Mouse (Mus musculus) layer of hippocampus, postnatal 14 days (tissue): ENCODE data around the gene Pla2r1. TPM values are rescaled to one million over a fixed set of nuclear protein-coding genes. Genes with fewer than 3 reads are reported as not detected.

Source experiments
- DNase-seq, 2 experiments: peaks; one replicate each; pipeline ENCODE4 v3.0.0; 2021 to 2022; ENCODE audit warnings: low spot score in 2 of 2, mixed read lengths in 1 of 2
- long read RNA-seq, 2 experiments: library from polyadenylated mRNA; stranded (forward); transcript quantifications; one replicate each; pipeline ENCODE4 v2.0.0; 2021
- total RNA-seq, 2 experiments: library from RNA; stranded (reverse); gene quantifications; 2 replicates each; pipeline ENCODE4 v1.2.3; 2021

Pla2r1 gene
- under 1 TPM; 0.25 to 0.57 TPM for total RNA-seq
- long read RNA-seq, experiment 1 = 0 reads
- long read RNA-seq, experiment 2 = 0 reads

- no peak for DNase-seq
Measured at GRCm38 (mm10) chr2:60552902-60553682, at the start of gene Pla2r1. TSS of gene Pla2r1 (minus strand) at chr2:60553308.

- DNase-seq = no peak
Measured at GRCm38 (mm10) chr2:60601326-60601725, 48.2 kb upstream of the Pla2r1 start.

- no peak for DNase-seq
Measured at GRCm38 (mm10) chr2:60600863-60601262, 47.8 kb upstream of the Pla2r1 start.

- no peak for DNase-seq
Measured at GRCm38 (mm10) chr2:60583416-60583815, 30.3 kb upstream of the Pla2r1 start.

DNA sequence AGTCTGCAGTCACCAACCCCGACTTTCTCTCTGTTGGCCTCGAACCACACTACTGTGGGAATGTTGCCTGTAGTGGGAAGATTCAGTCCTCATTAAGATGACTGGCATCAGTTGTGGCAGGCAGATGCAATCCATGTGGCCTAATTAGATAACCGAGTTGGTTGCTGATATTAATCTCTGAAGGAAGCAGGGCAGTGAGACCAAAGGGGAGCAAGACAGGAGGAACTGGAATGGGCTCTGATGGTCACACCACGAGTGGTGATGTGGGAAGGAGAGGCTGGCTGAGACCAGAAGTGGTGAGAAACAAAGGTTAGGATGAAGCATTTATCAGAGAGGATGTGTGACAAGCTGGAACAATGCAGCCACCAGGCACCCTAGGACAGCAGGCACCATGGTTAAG, 1.5 kb upstream of the Pla2r1 start:
- DNase-seq = no peak

DNA sequence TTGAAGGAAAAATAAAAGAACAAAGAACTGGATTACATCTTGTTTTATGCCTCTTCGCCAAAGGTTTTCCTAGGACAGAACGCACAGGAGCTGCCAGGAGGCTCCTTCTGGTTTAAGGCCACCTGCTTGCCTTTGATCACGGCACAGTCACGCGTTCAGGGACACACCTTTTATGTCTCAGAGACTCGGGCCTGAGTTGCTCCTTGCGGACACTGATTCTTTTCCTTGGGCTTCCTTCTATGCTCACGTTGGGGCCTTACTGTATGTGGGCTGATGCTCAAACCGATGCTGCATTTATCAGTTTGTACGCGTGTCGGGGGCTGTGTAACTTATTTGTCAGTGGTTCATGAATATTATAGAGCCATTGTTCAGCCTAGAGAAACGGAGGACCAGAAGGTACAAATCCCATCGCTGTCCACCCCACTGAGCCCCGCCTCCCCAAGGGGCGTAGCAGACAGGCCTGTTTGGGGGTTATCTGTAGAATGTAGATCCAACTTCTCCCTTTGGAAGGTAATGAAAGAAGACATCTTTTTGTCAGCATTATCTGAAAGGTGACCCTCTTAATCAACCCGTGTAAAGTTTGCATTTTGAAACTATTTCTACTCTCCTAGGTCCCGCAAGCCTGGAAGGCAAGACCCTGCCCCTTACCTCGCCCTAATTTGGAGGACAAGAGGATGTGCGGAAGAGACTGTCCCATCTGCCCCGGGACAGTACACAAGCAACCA, 769 bp downstream of the Pla2r1 start:
- no peak for DNase-seq

DNA sequence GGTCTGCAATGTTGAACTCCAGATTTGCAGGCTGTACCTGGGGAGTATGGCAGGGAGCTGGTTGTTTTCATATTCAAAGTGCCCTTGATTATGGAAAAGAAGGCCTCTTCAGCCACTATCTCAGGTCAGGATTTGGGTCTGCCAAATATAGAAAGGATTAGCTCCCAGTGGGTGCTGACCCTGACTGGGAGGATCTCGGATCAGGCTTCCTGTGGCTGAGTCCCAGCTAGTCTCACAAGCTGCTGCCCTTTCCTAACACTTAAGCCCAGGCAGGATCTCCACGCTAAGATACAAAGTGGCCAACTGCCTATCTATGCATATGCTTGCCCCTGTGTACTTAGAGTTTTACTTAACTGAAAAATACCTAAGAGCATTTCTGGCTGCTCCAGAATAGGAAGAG, 1.4 kb downstream of the Pla2r1 start:
- no peak for DNase-seq

DNA sequence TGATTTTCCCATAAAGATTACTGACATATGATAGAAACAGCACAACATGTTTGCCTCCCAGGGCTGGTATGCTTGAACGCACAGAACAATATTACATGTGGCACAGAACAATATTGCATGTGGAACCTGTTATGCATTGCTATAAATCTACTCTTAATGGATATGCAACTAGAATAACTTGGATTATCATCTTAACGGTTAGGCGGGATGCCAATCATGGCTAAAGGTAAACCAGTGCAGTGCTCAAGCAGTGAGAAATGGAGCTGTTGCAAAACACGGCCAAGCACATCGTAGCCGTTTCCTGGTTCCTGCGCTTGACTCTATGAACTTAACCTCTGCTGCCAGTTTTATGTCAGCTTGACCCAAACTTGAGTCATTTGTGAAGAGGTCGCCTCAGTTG, 2.6 kb downstream of the Pla2r1 start:
- DNase-seq = no peak

GRCm38 (mm10) chr2:60549851-60550250, 3.3 kb downstream of the Pla2r1 start:
- DNase-seq = no peak

DNA sequence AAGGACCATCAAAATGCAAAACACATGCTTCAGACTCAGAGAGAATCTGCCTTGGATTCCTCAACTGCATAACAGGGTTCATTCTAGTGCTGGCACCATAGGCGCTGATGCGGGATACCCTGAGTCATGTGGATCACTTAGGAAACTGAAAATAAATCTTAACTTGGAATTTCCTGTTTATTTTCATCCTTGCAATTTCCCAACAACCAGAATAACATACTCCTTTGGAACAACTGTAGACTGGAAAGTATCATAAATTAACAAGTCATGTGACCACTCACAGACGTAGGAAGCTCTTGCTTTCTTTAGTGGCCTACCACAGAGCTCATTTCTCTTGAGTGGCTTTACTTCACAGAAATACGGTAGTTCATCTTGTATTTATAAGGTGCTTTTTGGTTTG, 7.0 kb downstream of the Pla2r1 start:
- DNase-seq = no peak

- DNase-seq = no peak
Measured at GRCm38 (mm10) chr2:60544006-60544405, 9.1 kb downstream of the Pla2r1 start.

- no peak for DNase-seq
Measured at GRCm38 (mm10) chr2:60541745-60542144, 11.4 kb downstream of the Pla2r1 start.

GRCm38 (mm10) chr2:60540346-60540745, 12.8 kb downstream of the Pla2r1 start:
- no peak for DNase-seq

GRCm38 (mm10) chr2:60538710-60539109, 14.4 kb downstream of the Pla2r1 start:
- no peak for DNase-seq

- DNase-seq = no peak
Measured at GRCm38 (mm10) chr2:60538274-60538673, 14.8 kb downstream of the Pla2r1 start.

GRCm38 (mm10) chr2:60534755-60535154, 18.4 kb downstream of the Pla2r1 start:
- no peak for DNase-seq

- DNase-seq = no peak
Measured at GRCm38 (mm10) chr2:60533026-60533425, 20.1 kb downstream of the Pla2r1 start.

- DNase-seq = no peak
Measured at GRCm38 (mm10) chr2:60532495-60532894, 20.6 kb downstream of the Pla2r1 start.

- DNase-seq = no peak
Measured at GRCm38 (mm10) chr2:60515817-60516216, 37.3 kb downstream of the Pla2r1 start.

GRCm38 (mm10) chr2:60514863-60515262, 38.2 kb downstream of the Pla2r1 start:
- DNase-seq = no peak

DNA sequence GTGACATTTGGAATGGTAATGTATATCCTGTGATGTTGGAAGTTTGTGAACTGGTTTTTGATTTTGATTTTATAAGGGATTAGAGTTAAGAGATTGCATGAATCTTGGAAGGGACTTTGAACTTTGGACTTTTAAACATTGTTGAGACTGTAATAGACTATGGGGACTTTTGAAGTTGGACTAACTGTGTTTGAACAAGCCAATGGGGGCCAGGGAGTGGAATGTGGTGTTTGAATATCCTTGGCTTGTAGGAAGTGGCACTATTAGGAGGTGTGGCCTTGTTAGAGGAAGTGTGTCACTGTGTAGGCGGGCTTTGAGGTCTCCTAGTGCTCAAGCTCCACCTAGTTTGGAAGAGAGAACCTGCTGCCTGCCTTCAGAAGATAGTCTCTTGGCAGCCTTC, 42.4 kb downstream of the Pla2r1 start:
- no peak for DNase-seq

GRCm38 (mm10) chr2:60505145-60505544, 48.0 kb downstream of the Pla2r1 start:
- no peak for DNase-seq

DNA sequence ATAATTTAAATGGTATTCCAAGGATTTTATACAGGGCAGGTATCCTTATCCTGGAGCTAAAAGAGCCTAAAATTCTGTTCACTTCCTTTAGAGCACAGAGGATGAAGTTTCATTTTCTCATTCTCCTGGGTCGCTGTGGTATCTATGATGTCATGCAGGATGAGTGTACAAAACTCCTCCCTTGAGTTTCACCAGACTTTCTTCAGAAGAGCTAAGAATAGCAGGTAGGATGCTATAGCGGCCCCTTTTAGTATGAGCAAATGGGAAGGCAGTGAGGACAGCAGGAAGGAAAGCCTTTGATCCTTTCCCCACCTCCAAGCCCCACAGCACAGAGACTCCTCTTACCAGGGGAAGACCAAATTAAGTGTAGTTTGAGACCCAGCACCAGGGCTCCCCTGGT, 48.4 kb downstream of the Pla2r1 start:
- no peak for DNase-seq
